12 mouse cellular contexts compared by ENCODE assay signal in the genomic region with DNA sequence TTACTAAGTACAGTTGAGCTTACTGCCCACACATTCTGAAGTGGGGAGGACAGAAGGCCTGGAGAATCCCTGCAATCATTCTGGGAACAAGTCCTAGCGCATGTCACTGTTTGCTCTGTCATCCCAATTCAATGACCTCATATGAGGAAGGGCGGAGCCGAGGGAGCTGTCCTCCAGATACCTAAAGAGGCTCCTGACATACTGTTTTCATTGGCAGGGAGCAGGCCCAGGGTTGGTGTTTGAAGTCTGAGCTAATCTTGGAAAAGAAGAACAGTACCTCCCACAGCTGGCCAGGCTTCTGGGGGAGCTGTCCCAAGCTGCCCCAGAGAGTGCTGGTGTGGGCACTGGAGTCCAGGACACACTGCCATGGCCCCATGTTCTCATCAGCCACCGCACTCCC. TPM values are rescaled to one million over a fixed set of nuclear protein-coding genes. Genes with fewer than 3 reads are reported as not detected.
DNase-seq lines count a peak whose midpoint lies in the region; ATAC-seq and TF ChIP-seq lines count a peak whose summit lies in the region.
"Had no signal": no experiment of that assay in that cellular context is flagged by ENCODE, and none has a peak within 500 bp of the region (broad histone marks: within the 10 kb centered on the region; RNA-seq: fewer than 3 reads in every experiment).

No protein-coding gene starts in this region.

- no peak for TF ChIP-seq CTCF in kidney, adult 2 months (conservative IDR thresholded peaks at IDR 0.05; ENCODE audit: insufficient read depth, insufficient read length, low read depth, low read length)

- intact Hi-C loops in heart, postnatal 14 days (cut with DNase I): loop anchor here (5.0 to 10.0 kb wide), 5 partner anchors 32 to 737 kb away; partner anchors contain the start of genes Babam2, Mrpl33 and Rbks

- no peak for TF ChIP-seq POLR2A in kidney, adult 2 months (IDR thresholded peaks at IDR 0.05; ENCODE audit: low read depth, low read length)

- DNase-seq in kidney, adult 2 months: peak; percentile 27
- DNase-seq in kidney, adult 18-20 months: no peak
- DNase-seq in MN1 (ENCODE audit: low spot score): peak; percentile 62
- DNase-seq in gastrocnemius, postnatal 25 days: peak; percentile 63
- DNase-seq in heart, postnatal 14 days: peak; percentile 54 to 59
- DNase-seq in midbrain, embryonic 10.5 days (ENCODE audit: low spot score): no peak
- no peak for DNase-seq in liver
- DNase-seq: right cerebral cortex, postnatal 25 days; thymus, postnatal 25 days had no signal

- 81% methylated on average over 4 of the region's 4 CpGs for WGBS in kidney, adult 2 months
- 93% methylated on average over 4 of the region's 4 CpGs for WGBS in midbrain, embryonic 10.5 days

- ATAC-seq in cerebellum, adult (ENCODE audit: insufficient number of reproducible peaks, low FRiP score, low TSS enrichment): no peak

- H3K4me1 ChIP-seq in kidney, adult 2 months (ENCODE audit: control insufficient read depth, insufficient read depth, low read length): peaks cover 5% of the 10 kb centered on the region
- no peaks in the 10 kb centered on the region; the same call in 1 of the 2 replicates for H3K4me1 ChIP-seq in midbrain, embryonic 10.5 days

- H3K27me3 ChIP-seq in kidney, adult 2 months (replicated peaks; ENCODE audit: control insufficient read depth, insufficient read depth, low read length): no peaks in the 10 kb centered on the region
- H3K27me3 ChIP-seq in midbrain, embryonic 10.5 days (ENCODE audit: low read depth, poor library complexity, severe bottlenecking): no peaks in the 10 kb centered on the region
- H3K27me3 ChIP-seq: embryonic facial prominence, embryonic 12.5 days had no signal

- H3K4me3 ChIP-seq in kidney, adult 2 months (ENCODE audit: insufficient read depth, low read depth, low read length): no peak overlapping the region
- no peak overlapping the region for H3K4me3 ChIP-seq in midbrain, embryonic 10.5 days
- H3K4me3 ChIP-seq: embryonic facial prominence, embryonic 12.5 days had no signal

- no peaks in the 10 kb centered on the region for H3K36me3 ChIP-seq in kidney, adult 2 months (ENCODE audit: control insufficient read depth, insufficient read depth, low read length)
- H3K36me3 ChIP-seq in midbrain, embryonic 10.5 days: peaks cover 24% of the 10 kb centered on the region

- no peaks in the 10 kb centered on the region for H3K9me3 ChIP-seq in midbrain, embryonic 10.5 days (replicated peaks)
- H3K9me3 ChIP-seq: embryonic facial prominence, embryonic 12.5 days had no signal

- H3K27ac ChIP-seq in kidney, adult 2 months (ENCODE audit: insufficient read depth, low read depth, low read length): no peak overlapping the region
- no peak overlapping the region for H3K27ac ChIP-seq in midbrain, embryonic 10.5 days (replicated peaks)
- H3K27ac ChIP-seq: embryonic facial prominence, embryonic 12.5 days; liver, embryonic 14.5 days had no signal

RNA-seq across cellular contexts. Expression of gene Mrpl33, which starts 31.8 kb away (rescaled TPM):
- polyA plus RNA-seq in kidney, adult 2 months (2012; rRNA removed): 24.1 and 34.3 TPM in 2 replicates
- 100 to 1,000 TPM; 244 to 251 TPM for total RNA-seq in gastrocnemius, postnatal 25 days (2021)
- 100 to 1,000 TPM; 280 to 291 TPM for total RNA-seq in heart, postnatal 14 days (2021)
- 231 and 233 TPM in 2 replicates for polyA plus RNA-seq in midbrain, embryonic 10.5 days (2016; fragmentation: Nextera tagmentation; extraction: Ambion mirVana)

RNA-seq across cellular contexts. Expression of gene Supt7l, which starts 37.4 kb away (rescaled TPM):
- polyA plus RNA-seq in kidney, adult 2 months (2012; rRNA removed): 16.2 and 17.7 TPM in 2 replicates
- 1 to 10 TPM; 8.0 to 9.4 TPM for total RNA-seq in gastrocnemius, postnatal 25 days (2021)
- total RNA-seq in heart, postnatal 14 days (2021): 10 to 100 TPM; 13.9 to 14.0 TPM
- 25.8 and 27.6 TPM in 2 replicates for polyA plus RNA-seq in midbrain, embryonic 10.5 days (2016; fragmentation: Nextera tagmentation; extraction: Ambion mirVana)

RNA-seq across cellular contexts. Expression of gene Slc4a1ap, which starts 38.2 kb away (rescaled TPM):
- 10.4 and 11.2 TPM in 2 replicates for polyA plus RNA-seq in kidney, adult 2 months (2012; rRNA removed)
- 10 to 100 TPM; 17.4 to 18.6 TPM for total RNA-seq in gastrocnemius, postnatal 25 days (2021)
- 10 to 100 TPM; 21.4 to 21.9 TPM for total RNA-seq in heart, postnatal 14 days (2021)
- polyA plus RNA-seq in midbrain, embryonic 10.5 days (2016; fragmentation: Nextera tagmentation; extraction: Ambion mirVana): 30.2 and 32.4 TPM in 2 replicates

Comparison
In these comparisons a context has a peak if more than half of its experiments do, and no peak if none do; other contexts are left out.
1. DNase-seq: peak in kidney, adult 2 months (single experiment), MN1 (single experiment), gastrocnemius, postnatal 25 days (single experiment) and heart, postnatal 14 days (2 of 2); none in kidney, adult 18-20 months (single experiment), midbrain, embryonic 10.5 days (single experiment) and liver (single experiment).